Mouse (Mus musculus): ENCODE data around the gene Plxnd1. TPM values are rescaled to one million over a fixed set of nuclear protein-coding genes. Genes with fewer than 3 reads are reported as not detected.

Gene Plxnd1
- polyA plus RNA-seq, 1 experiment from 2014 or later: 9.6 TPM

DNA sequence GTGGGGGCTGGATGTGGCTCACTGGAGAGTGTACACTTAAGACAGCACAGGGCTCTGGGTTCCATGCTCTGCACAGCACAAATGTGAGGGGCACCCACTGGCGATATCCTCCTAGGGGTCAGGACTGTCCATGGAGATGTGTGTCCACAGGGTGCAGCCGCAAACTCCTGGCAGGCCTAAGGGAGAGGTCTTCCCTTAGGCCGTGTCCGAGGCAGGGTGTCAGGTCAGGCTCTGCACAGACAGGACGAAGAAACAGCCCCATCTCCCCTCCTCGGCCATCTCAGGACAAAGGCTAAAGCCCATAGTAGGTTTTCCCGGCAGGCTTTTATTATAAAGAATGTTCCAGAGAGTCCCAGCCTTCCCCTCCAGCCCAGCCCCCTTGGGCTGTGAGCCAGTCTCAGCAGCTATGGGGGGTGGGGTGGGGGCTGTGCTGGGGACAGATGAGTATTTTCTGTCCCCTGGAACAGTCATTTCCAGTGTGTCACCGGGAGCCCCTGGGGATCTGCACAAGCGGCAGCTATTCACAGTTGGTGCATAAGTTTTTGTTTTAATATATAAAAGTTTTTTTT, 40.2 kb downstream of the Plxnd1 start:
- Histone ChIP-seq H3K4me1 (replicated peaks; ENCODE audit: control insufficient read depth, insufficient read depth, low read length) (peaks cover 3% of the 10 kb centered on the region), H3K4me2 (replicated peaks; ENCODE audit: low read depth) (no peak overlapping the region), H3K27me3 (replicated peaks; ENCODE audit: control insufficient read depth, insufficient read depth, low read length) (no peaks in the 10 kb centered on the region), H3K4me3 (ENCODE audit: low read depth, low read length) (no peak overlapping the region), H3K9me3 (ENCODE audit: control insufficient read depth) (no peaks in the 10 kb centered on the region), H3K27ac (ENCODE audit: low read depth, low read length) (no peak overlapping the region), H3K9ac (ENCODE audit: low read depth, low read length) (no peak overlapping the region), H3K36me3 (ENCODE audit: control insufficient read depth, insufficient read depth) (0 out of 2 replicates have a peak, but pooled peaks cover 6% of the 10 kb centered on the region)
- no peak for ATAC-seq
- 83% methylated on average over 9 of the region's 9 CpGs for WGBS
- TF ChIP-seq CTCF (IDR thresholded peaks at IDR 0.05; ENCODE audit: low read depth): no peak

DNA sequence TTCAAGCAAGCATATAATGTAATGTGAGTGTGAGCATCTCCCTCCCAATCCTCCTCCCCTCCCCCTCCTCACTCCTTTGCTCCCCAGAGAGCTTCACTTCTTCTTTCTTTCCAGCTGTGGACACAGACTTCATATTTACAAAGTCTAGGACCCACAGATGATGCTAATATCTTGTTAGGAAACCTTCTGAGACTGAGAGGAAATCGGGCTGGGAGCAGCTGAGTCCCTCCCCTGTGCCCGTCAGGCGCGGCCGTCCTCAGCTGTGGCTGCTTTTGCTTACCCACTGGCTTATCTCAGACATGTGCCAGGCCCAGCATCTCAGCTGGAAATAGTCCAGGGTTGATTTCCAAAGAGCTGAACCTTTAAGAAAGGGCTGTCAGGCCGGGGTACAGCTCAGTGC, 48.4 kb downstream of the Plxnd1 start:
- WGBS: 46% methylated on average over 6 of the region's 6 CpGs
- no peak overlapping the region for H3K27ac ChIP-seq (ENCODE audit: low read depth, low read length)
- H3K36me3 ChIP-seq (ENCODE audit: control insufficient read depth, insufficient read depth): no peaks in the 10 kb centered on the region
- no peak overlapping the region for H3K4me3 ChIP-seq (ENCODE audit: low read depth, low read length)
- H3K9ac ChIP-seq (ENCODE audit: low read depth, low read length): no peak overlapping the region
- H3K9me3 ChIP-seq (ENCODE audit: control insufficient read depth): no peaks in the 10 kb centered on the region
- H3K4me1 ChIP-seq (replicated peaks; ENCODE audit: control insufficient read depth, insufficient read depth, low read length): no peaks in the 10 kb centered on the region
- no peaks in the 10 kb centered on the region for H3K27me3 ChIP-seq (replicated peaks; ENCODE audit: control insufficient read depth, insufficient read depth, low read length)
- H3K4me2 ChIP-seq (replicated peaks; ENCODE audit: low read depth): no peak overlapping the region
- TF ChIP-seq CTCF (IDR thresholded peaks at IDR 0.05; ENCODE audit: low read depth): no peak
- ATAC-seq: no peak

DNA sequence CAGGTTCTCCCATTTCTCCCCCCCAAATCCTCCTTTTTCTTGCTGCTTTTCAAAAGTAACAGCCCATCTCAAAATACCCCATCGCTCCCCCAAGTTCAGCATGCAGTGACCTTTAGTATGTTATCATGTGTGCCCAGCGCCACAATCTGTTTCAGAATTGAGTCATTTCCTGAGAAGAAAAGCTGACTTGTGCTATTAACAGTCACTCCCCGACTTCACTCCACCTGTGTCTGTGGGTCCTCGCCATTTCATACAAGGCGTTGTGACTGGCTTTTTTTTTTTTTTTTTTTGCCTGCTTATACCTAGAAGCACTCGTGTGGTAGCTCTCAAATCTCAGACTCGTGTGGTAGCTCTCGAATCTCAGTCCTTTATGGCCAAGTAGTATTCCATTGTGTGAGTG, 49.2 kb downstream of the Plxnd1 start:
- no peak for TF ChIP-seq CTCF (IDR thresholded peaks at IDR 0.05; ENCODE audit: low read depth)

DNA sequence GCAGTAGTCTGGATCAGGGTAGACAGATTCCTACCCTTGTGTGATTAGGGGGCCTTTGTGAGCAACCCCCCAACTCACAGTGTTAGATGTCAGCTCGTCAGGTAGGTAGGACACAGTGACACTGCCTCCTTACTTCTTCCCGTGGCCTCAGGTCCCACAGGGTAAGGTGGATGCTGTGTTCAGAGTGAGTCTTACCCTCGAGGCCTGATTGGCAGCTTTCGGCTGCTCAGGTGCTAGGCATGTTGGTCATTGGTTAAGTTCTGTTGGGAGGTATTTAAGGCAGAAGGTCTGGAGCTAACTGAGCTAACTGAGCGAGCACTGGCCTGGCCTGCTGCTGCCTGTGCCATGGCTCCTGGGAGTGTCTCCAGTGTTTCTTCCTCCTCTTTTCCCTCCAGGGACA, 50.2 kb downstream of the Plxnd1 start, which contains the start of gene H1foo:
H1foo (plus strand) TSS at position 301 of the 400 bp plus-strand sequence.
- no peaks in the 10 kb centered on the region for H3K36me3 ChIP-seq (ENCODE audit: control insufficient read depth, insufficient read depth)
- H3K9me3 ChIP-seq (ENCODE audit: control insufficient read depth): no peaks in the 10 kb centered on the region
- TF ChIP-seq CTCF (IDR thresholded peaks at IDR 0.05; ENCODE audit: low read depth): no peak
- ATAC-seq: no peak; the same call in 1 of the 2 replicates
- no peak within 1 kb of the TSS for H3K9ac ChIP-seq (ENCODE audit: low read depth, low read length)
- no peak within 1 kb of the TSS for H3K27ac ChIP-seq (ENCODE audit: low read depth, low read length)
- H3K4me1 ChIP-seq (replicated peaks; ENCODE audit: control insufficient read depth, insufficient read depth, low read length): no peaks in the 10 kb centered on the region
- WGBS: 82% methylated on average over 5 of the region's 5 CpGs
- no peak within 1 kb of the TSS for H3K4me3 ChIP-seq (ENCODE audit: low read depth, low read length)
- H3K4me2 ChIP-seq (replicated peaks; ENCODE audit: low read depth): no peak within 1 kb of the TSS
- no peaks in the 10 kb centered on the region for H3K27me3 ChIP-seq (replicated peaks; ENCODE audit: control insufficient read depth, insufficient read depth, low read length)

More for the DNA sequence above, 49.2 kb downstream of the Plxnd1 start:
- Histone ChIP-seq H3K9ac (ENCODE audit: low read depth, low read length) (no peak overlapping the region), H3K4me3 (ENCODE audit: low read depth, low read length) (no peak overlapping the region), H3K36me3 (ENCODE audit: control insufficient read depth, insufficient read depth) (no peaks in the 10 kb centered on the region), H3K9me3 (ENCODE audit: control insufficient read depth) (no peaks in the 10 kb centered on the region), H3K27me3 (replicated peaks; ENCODE audit: control insufficient read depth, insufficient read depth, low read length) (no peaks in the 10 kb centered on the region), H3K4me2 (replicated peaks; ENCODE audit: low read depth) (no peak overlapping the region), H3K27ac (ENCODE audit: low read depth, low read length) (no peak overlapping the region), H3K4me1 (replicated peaks; ENCODE audit: control insufficient read depth, insufficient read depth, low read length) (no peaks in the 10 kb centered on the region)
- 73% methylated on average over 8 of the region's 8 CpGs for whole genome bisulfite sequencing
- ATAC-seq: no peak

DNA sequence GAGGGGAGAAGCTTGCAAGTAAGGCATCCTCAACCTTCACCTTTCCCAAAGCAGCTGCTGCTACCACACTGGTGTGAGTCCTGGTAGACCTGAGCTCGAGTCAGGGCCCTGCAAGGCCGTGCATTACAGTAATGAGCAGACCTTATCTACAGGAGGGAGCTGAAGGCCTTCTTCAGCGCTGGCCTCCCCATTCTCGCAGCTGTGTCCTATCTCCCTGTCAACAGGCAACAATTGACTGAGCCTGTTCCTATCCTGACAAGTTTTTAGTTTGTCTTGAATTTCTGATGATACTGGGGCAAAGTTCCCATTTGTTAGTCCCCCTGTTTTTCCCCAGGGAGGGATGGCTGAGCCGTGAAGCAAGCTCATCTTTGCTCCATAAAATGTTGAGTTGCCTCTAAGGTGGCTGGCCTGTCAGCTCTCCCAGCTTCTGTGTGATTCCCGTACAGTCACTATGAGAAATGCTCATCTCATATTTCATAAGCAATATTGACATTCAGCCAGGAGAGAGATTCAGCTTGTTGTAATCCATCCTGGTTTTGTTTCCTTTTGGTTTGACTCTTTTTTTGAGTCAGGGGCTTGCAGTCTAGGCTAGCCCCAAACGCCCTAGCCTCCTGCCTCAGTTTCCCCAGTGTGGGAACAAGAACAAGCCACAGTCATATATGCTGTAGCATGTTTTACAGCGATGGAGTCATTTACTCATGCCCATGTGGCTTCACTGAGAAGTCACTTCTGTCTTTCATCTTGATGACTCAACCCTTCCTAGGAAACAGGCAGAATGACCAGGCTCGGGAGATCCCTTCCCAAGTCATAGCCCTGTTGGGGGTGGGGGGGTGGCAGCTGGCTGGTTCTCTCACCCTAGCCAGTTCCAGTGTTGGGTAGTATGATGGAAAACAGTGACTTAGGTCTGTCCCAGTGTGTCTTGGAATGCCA, 51.0 kb downstream of the Plxnd1 start:
- H3K27me3 ChIP-seq (replicated peaks; ENCODE audit: control insufficient read depth, insufficient read depth, low read length): no peaks in the 10 kb centered on the region
- no peak overlapping the region for H3K27ac ChIP-seq (ENCODE audit: low read depth, low read length)
- no peak for TF ChIP-seq CTCF (IDR thresholded peaks at IDR 0.05; ENCODE audit: low read depth)

DNA sequence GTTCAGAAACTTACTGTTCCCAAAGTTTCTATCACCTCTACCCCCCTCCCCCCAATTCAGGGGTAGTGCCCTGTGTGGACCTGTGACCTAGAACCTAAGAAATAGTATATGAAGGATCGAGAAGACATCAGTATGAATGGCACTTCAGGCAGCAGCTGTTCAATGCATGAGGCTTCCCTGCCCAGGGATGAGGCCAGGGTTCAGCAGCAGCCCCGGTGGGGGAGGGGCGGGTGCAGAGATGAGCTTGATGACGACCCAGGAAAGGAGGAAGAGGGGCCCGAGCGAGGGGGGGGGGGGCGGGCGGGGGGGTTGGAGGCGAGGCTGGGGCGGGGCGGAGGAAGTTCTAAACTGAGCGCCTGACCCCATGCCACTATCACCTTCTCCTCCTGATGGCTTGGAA, 53.7 kb downstream of the Plxnd1 start:
- Histone ChIP-seq H3K27me3 (replicated peaks; ENCODE audit: control insufficient read depth, insufficient read depth, low read length) (no peaks in the 10 kb centered on the region), H3K4me1 (replicated peaks; ENCODE audit: control insufficient read depth, insufficient read depth, low read length) (no peaks in the 10 kb centered on the region), H3K4me2 (replicated peaks; ENCODE audit: low read depth) (no peak overlapping the region), H3K9ac (ENCODE audit: low read depth, low read length) (no peak overlapping the region), H3K27ac (ENCODE audit: low read depth, low read length) (no peak overlapping the region), H3K9me3 (ENCODE audit: control insufficient read depth) (no peaks in the 10 kb centered on the region), H3K36me3 (ENCODE audit: control insufficient read depth, insufficient read depth) (no peaks in the 10 kb centered on the region), H3K4me3 (ENCODE audit: low read depth, low read length) (no peak overlapping the region)
- ATAC-seq: no peak
- 8% methylated on average over 8 of the region's 12 CpGs for WGBS
- TF ChIP-seq CTCF (IDR thresholded peaks at IDR 0.05; ENCODE audit: low read depth): no peak

More for the DNA sequence above, 51.0 kb downstream of the Plxnd1 start:
- Histone ChIP-seq H3K9ac (ENCODE audit: low read depth, low read length) (no peak overlapping the region), H3K9me3 (ENCODE audit: control insufficient read depth) (no peaks in the 10 kb centered on the region), H3K36me3 (ENCODE audit: control insufficient read depth, insufficient read depth) (no peaks in the 10 kb centered on the region), H3K4me1 (replicated peaks; ENCODE audit: control insufficient read depth, insufficient read depth, low read length) (no peaks in the 10 kb centered on the region), H3K4me2 (replicated peaks; ENCODE audit: low read depth) (no peak overlapping the region), H3K4me3 (ENCODE audit: low read depth, low read length) (no peak overlapping the region)
- ATAC-seq: no peak
- 65% methylated on average over 9 of the region's 9 CpGs for WGBS

Data from intestine, postnatal 0 days (tissue).